Mouse (Mus musculus) spleen, postnatal 14 days (tissue): ENCODE measurements around the gene Ifrd2.
A peak's percentile ranks its signal among the peaks of the same experiment; 100 is the strongest.

Source experiments
- DNase-seq, 2 experiments: peaks; one replicate each; pipeline ENCODE4 v3.0.0; 2021 to 2022; ENCODE audit warnings: low spot score in 2 of 2

The Ifrd2 gene

DNA sequence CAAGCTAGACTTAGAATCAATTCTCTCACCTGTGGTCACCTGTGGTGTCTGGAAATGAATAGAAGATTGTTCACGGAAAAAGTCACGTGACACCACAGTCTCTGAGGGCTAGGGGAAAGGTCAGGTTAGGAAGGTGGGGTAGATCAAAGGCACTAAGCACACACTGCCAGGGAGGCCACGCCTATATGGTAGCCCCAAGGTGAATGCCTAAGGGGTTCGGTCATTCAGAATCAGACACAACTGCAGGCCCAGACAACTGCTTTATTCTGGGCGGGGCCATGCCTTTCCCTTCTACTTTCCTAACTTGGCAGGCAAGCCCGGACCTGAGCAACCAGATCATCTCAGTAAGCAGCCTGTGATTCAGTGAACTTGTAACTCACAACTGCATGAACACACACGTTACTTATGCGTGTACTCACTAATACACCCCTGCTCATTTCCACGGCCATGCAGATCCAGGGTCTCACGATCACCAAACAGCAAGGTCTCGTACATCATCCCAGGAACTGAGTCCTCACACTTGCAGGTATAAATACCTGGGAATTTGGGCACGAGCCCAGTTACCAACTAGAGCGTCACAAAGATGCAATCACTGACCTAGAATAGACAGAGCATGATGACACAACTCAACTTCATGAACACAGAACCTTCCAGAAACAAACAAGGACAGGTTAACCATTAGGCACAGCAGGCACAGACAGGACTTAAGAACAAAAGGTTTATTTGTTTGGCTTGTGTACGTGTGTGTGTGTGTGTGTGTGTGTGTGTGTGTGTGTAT, 11.7 kb upstream of the Ifrd2 start:
- no peak for DNase-seq

DNA sequence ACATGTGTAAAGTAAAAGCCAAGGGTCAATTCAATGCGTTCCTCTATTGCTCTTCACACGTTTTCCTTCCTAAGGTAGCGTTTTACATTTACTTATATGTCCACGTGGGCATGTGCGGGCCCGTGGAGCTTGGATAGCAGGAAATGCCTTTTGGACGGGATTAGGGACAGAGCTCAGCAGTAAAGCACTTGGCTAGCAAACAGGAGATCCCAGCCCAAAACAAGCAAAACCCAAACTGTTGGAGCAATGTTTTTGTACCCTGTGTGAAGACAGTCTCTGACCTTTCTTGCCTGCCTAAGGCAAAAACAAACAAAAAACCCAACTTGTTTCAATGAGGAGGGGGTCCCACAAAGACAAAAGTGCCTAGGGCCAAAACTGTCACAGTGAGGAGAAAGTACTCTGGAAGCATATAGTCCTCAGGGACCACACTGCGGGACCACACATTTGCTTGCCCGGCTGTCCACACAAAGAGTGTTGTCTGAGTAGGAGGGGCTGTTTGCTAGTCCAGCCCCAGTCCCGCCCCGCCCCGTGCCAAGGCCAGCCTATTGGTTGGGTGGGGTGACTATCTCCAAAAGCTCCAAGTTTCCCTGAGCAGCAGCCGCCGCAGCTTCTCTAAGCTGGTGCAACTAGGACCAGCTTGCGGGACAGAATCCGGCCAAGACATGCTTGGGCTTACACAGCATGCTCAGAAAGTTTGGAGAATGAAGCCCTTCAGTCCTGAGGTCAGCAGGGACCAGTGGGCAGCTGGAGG, 10.9 kb upstream of the Ifrd2 start, which contains the start of gene Hyal1:
Gene Hyal1 (plus strand): TSS at position 571 of the 751 bp plus-strand sequence.
- peak; percentile 51 to 56 for DNase-seq

DNA sequence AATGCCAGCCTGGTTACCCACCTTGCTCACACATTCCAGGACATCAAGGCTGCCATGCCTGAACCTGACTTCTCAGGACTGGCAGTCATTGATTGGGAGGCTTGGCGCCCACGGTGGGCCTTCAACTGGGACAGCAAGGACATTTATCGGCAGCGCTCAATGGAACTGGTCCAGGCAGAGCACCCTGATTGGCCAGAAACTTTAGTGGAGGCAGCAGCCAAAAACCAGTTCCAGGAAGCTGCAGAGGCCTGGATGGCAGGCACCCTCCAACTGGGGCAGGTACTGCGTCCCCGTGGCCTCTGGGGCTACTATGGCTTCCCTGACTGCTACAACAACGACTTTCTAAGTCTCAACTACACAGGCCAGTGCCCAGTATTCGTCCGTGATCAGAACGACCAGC, 9.6 kb upstream of the Ifrd2 start:
- no peak for DNase-seq

DNA sequence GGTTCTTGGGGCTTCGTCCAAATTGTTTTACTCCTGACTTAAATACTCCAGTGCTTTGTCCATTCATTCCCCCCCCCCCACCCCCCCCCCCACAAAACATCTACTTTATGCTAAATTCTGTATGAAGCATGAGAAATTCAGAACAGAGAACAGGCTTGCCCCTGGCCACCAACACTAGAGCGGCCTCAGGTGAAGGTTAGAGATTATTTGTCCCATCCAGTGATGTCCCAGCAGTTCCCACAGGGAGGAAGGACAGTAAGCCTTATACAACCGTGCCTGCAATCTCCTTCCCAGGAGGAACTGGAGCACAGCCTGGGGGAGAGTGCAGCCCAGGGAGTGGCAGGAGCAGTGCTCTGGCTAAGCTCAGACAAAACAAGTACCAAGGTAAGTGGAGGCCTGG, 8.9 kb upstream of the Ifrd2 start, which contains the start of gene Naa80:
Gene Naa80 (plus strand): TSS at position 301 of the 400 bp plus-strand sequence.
- DNase-seq: no peak

DNA sequence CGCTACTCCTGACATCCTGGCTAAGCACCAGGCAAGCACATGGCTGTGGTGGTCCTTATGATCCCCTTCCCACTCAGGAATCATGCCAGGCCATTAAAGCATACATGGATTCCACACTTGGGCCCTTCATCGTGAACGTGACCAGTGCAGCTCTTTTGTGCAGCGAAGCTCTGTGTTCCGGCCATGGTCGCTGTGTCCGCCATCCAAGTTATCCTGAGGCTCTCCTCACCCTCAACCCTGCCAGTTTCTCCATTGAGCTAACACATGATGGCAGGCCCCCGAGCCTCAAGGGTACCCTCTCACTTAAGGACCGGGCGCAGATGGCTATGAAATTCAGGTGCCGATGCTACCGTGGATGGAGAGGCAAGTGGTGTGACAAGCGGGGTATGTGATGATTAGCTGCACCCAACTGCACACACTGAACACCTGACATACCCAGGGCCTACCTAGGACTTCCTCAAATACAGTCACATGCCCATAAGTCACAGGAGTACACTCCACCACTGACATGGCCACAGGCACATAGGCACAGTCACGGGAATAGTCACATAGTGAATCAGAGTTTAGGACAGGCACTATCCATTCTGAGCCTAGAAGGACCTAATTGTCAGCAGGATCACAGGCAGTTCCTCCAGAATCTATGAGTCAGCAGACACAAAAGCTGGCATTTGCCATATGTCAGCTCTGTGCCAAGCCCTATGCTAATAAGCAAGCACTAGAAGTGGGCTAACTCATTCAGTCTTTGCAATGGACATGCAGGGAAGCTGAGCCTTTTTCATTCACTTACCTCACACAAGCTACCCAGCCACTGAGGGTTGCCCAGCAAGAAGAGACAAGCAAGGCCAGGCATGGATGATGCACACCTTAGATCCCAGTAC, 8.2 kb upstream of the Ifrd2 start:
- DNase-seq: no peak

DNA sequence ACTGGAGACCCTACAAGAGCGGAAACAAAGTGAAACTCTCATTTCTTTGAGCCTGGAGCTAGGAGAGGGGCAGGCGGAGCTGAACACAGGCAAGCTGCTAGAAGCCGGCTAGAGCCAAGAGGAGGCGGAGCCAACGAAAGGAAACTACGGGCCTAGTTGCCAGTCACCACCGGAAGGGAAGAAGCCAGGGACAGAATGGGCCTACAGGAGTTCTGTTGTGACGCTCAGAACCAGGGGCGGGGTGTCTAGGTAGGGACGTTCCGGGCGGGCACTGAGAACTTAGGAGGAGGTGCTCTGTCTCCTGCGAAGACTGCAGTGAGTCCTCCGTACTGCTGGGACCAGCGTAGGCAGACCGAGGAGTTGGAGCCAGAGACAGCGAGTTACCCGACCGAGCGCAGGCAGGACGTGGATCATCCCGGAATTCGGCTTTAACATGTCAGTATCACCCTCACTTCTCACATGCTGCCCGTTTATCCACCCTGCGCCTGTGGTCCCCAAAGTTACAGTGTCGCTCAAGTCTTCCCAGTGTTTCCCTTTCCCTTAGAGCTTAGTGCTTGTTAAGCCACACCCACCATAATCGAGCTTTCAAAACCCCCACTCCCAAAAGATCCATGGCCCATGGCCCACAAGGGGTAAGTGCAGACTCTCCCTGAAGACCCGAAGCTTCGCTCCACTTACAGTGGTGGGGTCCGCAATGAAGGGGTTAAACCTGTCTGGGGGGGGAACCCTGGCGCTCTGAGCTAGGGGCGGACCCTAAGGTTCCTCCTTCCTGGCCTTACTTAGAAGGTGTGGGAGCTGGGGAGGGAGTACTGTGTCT, 6.7 kb upstream of the Ifrd2 start, which contains the start of gene Hyal3:
Gene Hyal3 (plus strand): TSS at position 318 of the 817 bp plus-strand sequence.
- DNase-seq: peak; percentile 69 to 73

DNA sequence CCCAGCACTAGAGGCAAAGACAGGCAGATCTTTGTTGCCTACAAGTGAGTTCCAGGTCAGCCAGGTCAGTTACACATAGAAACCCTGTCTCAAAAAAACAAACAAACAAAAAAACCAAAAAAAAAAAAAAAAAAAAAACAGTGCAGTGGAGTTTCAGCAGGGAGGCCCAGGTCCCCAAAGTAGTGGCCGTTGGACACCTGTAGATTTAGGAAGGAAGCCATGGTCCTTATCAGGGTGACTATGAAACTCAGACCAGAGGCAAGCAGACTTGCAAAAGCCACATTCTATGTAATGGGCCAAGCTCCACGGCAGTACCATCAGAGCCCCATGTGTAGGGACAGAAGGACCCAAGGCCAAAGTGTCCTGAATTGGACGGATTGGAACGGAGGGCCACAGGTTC, 5.9 kb upstream of the Ifrd2 start:
- DNase-seq: no peak

DNA sequence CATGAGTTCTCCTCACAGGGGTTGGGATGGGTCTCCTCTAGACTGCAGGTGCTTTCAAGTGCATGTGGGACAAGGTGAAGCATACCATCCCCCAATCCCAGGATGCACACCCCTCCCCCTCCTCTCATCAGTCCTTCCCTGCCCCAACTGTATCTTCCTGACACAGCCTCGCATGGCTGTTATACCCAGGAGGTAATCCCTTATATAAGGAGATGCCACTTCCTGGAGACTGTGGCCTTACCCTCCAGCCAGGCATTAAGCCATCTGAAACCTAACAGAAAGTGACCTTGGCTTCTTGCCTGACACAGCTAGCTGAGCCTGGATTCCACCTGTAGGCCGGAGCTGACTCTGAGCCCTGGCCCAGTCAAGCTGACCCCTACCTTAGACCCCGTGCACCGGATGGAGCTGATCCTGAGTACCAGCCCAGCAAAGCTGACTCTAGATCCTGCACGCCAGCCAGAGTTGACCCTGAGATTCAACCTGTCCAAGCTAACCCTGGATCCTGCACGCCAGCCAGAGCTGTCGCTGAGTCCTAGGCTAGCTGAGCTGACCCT, 4.9 kb upstream of the Ifrd2 start:
- DNase-seq: no peak

DNA sequence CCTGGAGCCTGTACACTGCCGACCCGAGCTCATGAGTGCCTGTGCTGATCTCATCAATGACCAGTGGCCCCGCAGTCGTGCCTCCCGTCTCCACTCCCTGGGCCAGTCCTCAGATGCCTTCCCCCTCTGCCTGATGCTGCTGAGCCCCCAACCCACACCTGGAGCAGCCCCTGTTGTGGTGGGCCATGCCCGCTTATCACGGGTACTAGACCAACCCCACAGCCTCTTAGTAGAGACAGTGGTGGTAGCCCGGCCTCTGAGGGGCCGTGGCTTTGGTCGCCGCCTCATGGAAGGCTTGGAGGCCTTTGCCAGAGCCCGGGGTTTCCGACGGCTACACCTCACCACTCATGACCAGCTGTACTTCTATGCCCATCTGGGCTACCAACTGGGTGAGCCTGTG, 4.3 kb upstream of the Ifrd2 start:
- DNase-seq: no peak

DNA sequence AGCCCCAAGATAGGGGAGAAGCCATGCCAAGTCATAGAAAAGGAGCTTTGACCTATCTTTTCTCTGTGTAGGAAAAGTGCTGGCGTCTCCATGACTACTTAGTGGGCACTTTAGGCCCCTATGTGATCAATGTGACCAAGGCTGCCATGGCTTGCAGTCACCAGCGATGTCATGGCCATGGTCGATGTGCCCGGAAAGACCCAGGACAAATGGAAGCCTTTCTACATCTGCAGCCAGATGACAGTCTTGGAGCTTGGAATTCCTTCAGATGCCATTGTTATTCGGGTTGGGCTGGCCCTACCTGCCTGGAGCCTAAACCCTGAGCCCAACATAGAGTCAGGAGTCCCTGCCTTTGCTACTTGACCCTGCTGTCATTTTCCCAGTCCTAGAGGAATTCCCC, 938 bp upstream of the Ifrd2 start:
- DNase-seq: no peak

DNA sequence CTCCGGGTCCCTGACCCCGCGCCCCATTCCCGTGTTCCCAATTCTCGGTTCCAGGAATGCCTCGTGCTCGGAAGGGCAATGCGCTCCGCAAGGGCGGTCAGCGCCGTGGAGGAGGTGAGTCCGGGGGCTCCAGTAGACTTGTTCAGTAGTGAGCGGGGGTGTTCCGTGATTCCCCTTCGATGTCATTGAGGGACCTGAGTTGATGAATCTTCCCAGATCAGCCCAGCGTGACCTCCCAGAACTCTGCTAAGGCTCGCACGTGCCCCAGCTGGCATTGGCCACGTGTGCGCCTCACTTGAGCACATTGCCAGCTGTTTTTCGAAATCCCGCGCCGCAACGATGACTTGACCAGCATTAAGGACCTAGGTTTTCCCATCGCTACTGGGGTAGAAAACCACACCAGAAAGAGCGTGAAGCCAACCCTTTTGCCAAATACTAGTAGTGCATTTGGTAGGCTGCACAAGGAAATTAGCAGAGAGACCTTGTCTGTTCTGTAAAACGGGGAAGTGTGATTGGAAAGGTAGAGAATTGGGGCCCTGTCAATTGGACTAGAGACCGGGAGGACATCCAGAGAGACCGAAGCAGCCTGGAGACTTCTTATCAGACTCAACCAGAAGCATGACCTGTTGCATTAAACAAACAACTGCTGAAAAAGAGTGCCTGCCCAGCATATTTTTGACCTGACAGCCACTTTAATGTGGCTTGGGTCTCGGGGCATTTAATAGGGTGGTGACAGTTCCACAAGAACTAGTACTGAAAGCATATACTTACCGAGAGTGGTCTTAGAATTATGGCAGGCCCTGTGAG, 594 bp downstream of the Ifrd2 start:
- DNase-seq: no peak

DNA sequence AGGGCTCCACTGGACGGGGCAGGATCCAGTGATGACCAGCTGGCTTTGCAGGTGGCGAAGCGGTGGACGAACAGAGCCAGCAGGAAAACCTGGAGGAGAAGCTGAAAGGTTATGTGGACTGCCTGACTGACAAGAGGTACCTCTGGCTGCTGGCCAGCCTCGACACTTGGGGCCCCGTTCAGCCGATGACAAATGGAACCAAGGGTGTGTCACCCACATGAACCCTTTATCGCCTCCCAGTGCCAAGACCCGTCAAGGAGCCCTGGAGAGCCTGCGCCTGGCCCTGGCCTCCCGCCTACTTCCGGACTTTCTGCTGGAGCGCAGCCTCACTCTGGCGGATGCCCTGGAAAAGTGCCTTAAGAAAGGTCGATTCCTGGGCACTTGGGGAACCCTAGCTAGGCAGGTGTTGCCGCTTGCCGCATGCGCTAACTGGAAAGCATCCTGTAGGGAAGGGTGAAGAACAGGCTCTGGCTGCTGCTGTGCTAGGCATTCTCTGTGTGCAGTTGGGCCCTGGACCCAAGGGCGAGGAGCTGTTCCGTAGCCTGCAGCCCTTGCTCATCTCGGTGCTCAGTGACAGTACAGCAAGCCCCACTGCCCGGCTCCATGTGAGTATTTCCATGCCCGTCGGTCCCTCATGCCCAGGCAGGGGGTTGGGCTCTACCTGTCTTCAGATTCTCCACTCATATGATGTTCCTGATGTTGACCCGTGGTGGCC, 2.8 kb downstream of the Ifrd2 start:
- DNase-seq: peak; percentile 52 to 56

DNA sequence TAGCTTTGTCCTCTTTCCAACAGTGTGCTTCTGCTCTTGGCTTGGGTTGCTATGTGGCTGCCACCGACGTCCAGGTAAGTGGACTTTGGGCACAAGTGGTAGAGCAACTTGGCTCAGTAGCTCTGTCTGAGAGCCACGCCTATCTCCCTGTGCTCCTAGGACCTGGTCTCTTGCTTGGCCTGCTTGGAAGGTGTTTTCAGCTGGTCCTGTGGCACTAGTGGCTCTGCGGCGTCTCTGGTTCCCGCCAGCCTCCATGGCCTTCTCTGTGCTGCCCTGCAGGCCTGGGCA, 3.3 kb downstream of the Ifrd2 start:
- DNase-seq: no peak

DNA sequence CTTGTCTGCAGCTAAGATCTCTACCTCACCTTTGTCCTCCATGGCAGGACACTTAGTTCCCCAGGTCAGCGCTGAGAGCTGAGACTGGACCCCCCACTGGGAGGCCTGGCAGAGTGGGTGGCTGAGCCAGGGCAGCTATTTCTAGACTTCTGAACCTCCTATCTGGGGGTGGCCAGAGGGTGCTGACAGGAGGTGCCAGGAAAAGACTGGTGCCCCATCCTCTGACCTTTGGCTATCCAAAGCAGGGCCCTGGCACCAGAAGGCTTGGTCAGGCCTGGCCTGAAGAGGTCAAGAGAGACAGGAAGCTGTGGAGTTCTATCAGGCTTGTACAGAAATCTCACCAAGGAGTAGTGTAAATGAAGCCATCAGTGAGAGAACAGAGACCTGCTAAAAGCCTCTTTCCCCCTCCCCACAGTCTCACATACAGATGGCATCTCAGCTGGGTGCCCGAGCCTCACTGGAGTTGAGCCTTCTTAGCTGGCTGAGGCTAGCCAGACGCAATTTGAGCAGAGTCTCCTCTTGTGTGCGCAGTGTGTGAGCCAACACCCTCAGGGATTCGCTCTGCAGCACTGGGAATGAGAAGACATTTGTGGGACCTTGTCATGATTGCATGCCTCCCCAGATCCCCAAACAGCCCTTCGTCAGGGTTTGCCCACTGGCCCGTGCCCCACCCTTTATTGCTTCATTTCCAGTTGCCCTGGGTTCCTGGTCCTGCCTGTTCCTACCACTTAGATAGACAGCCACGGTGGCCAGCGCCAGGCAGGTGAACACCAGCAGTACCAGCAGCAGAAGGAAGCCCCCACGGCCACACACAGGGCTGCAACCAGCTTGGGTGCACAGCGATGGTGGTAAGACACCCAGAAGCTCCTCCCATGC, 5.9 kb downstream of the Ifrd2 start:
- no peak for DNase-seq

DNA sequence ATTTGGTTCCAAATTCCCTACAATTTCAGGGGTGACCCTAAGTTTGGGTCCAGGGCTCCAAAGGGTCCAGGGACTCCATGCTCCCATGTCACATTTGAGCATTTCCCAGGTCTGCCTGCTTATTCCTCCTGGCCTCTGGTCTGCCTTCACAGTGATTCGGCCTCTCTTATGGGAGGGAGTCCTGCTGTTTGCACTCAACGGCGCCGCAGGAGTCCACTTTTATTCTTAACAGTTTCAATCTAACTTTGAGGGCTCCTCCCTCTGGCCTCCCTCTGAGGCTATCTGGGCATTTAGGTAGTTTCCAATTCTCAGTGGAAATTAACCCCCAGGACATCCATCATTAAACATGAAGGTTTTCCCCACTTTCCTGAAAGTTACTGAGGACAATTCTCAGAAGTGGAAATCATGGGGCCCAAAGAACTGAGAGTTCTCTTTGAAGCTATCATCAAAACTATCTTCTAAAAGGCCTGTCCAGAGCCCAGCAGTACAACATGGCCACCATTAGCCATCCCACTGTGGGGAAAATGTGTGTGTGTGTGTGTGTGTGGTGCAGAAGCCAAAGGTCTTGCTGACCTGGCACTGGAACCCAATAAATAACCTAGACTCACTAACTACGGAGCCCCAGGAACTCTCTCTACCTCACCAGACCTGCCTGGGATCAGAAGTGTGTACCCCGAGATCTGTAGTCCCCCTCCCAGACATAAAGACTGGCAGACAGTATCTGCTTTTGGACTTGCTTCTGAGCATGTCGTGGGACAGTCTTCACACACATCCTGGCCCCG, 7.0 kb downstream of the Ifrd2 start:
- DNase-seq: no peak

DNA sequence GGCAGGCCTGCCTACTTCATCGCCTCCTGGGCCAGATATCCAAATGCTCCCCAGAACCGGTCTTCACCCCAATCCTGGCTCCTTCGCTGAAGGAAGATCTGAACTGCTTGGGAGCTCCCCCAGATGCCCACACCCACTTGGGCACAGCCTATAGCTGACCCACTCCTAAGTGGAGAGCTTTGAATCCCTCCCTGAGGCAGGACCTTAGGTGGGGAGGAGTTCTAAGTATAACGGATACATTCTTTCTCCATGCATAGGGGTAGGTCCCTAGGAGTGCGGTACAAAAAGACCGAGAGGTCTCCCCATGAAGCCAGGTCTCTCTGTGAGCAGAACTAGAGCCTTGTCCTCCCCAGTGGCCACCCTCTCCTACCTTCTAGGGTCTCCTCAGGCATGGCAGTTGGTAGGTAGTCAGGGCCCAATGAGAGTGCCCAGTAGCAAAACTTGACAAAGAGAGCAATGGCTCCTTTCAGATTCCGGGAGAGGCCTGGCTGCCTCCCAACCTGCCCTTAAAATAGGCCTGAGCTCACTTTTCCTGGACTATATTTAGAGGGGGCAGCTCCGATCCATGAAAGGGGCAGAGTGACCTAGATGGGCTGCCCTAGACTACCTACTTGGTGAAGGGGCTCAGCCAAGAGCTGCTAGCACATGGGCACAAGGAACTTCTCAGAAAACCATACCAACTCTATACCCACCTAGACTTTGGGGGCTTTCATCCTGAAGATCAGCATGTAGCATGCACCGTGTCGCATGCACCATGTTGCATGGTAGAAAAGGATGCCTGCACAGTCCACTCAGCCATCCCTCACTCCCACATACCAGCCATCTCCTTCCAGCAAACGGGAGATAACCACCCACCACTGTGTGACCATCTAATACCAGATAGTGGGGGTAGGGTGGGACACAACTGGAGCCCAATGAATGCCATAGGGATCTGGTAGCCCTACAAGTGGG, 9.5 kb downstream of the Ifrd2 start:
- DNase-seq: no peak

DNA sequence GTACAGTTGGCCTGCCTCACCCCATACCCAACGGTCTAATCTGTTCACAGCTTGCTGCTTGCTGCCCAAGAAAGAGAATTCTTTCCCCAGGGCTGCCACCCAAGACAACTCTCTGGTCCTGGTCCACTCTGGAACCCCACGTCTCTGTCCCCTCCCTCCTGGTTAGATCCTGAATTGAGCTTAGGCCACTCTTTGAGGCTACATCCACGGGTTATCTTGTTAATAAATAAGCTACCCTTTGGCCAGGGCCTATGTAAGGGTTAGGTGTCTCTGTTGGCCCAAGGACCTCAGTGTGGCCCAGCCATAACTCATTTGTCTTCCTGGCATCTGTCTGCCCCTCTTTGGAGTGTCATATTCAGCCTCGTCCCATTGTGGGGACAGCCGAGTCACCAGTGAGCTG, 10.9 kb downstream of the Ifrd2 start:
- DNase-seq: no peak
